Mouse (Mus musculus) midbrain, embryonic 14.5 days (tissue): ENCODE data around the gene Gys1. TPM values are rescaled to one million over a fixed set of nuclear protein-coding genes. Genes with fewer than 3 reads are reported as not detected.

Experiments used
- ATAC-seq: fragments of 200-750 bp; cut with Nextera tagmentation; 2 replicates; pipeline ENCODE4 v1.8.0; 2017; ENCODE audit warnings: moderate number of reproducible peaks, moderate library complexity; ENCODE audit not compliant: low FRiP score, low TSS enrichment
- DNase-seq: peaks from one replicate; pipeline ENCODE4 v3.0.0-alpha.2; 2015
- H3K27ac ChIP-seq: fragments of 300-500 bp; sonication (generic); replicated peaks from 2 replicates; pipeline ENCODE4 v1.5.1; 2014; ENCODE audit warnings: mild to moderate bottlenecking, low read depth, low read length, moderate library complexity
- H3K27me3 ChIP-seq: fragments of 300-500 bp; sonication (generic); 2 replicates; pipeline ENCODE4 v1.6.1; 2014; ENCODE audit warnings: low read length, control low read depth, mixed read lengths; ENCODE audit not compliant: control insufficient read depth, insufficient read depth
- H3K36me3 ChIP-seq: fragments of 300-500 bp; sonication (generic); 2 replicates; pipeline ENCODE4 v1.6.1; 2014; ENCODE audit warnings: low read length, control low read depth; ENCODE audit not compliant: control insufficient read depth, insufficient read depth
- H3K4me1 ChIP-seq: fragments of 300-500 bp; sonication (generic); 2 replicates; pipeline ENCODE4 v1.6.1; 2014; ENCODE audit warnings: mild to moderate bottlenecking, antibody characterized with exemption, low read length, control low read depth; ENCODE audit not compliant: control insufficient read depth, insufficient read depth
- H3K4me2 ChIP-seq: fragments of 300-500 bp; sonication (generic); 2 replicates; pipeline ENCODE4 v1.6.1; 2014; ENCODE audit warnings: mild to moderate bottlenecking, low read length, moderate library complexity
- H3K4me3 ChIP-seq: fragments of 300-500 bp; sonication (generic); replicated peaks from 2 replicates; pipeline ENCODE4 v1.5.1; 2014; ENCODE audit warnings: low read depth, low read length
- H3K9ac ChIP-seq: fragments of 300-500 bp; sonication (generic); replicated peaks from 2 replicates; pipeline ENCODE4 v1.6.1; 2014; ENCODE audit warnings: mild to moderate bottlenecking, low read length, moderate library complexity
- H3K9me3 ChIP-seq: fragments of 300-500 bp; sonication (generic); 2 replicates; pipeline ENCODE4 v1.6.1; 2016; ENCODE audit warnings: low read length, control low read depth, mixed read lengths; ENCODE audit not compliant: control insufficient read depth
- WGBS: fragments of 180-500 bp; shearing (Covaris S2); extraction: QIAGEN DNeasy Blood & Tissue Kit; methylation state at CpG from one replicate; pipeline ENCODE4 v1.1.7; 2014; 5-methylcytosine and 5-hydroxymethylcytosine counted together
- polyA plus RNA-seq: library from polyadenylated mRNA; unstranded; fragments of >200 nt; fragmentation: Nextera tagmentation; extraction: Ambion mirVana; gene quantifications from 2 replicates; pipeline ENCODE4 v1.2.1, GENCODE M21; 2014

The Gys1 gene
- polyA plus RNA-seq, 1 experiment from 2014 or later: 15.5 TPM

- peak; percentile 75 for DNase-seq
- Histone ChIP-seq H3K4me1 (0 out of 2 replicates have a peak, but pooled peaks cover 9% of the 10 kb centered on the region), H3K4me3 (peak within 1 kb of the TSS; percentile 34), H3K27ac (peak within 1 kb of the TSS; percentile 83), H3K4me2 (peak within 1 kb of the TSS; percentile 56), H3K9me3 (no peaks in the 10 kb centered on the region), H3K36me3 (peaks cover 14% of the 10 kb centered on the region), H3K9ac (peak within 1 kb of the TSS; percentile 57), H3K27me3 (no peaks in the 10 kb centered on the region)
- 8% methylated on average over 38 of the region's 38 CpGs for WGBS
- peak; percentile 59 for ATAC-seq
These were observed 53.9 kb downstream of the Gys1 start, which contains the start of gene Dhdh for GRCm38 (mm10) chr7:45488293-45489204. Gene Dhdh (minus strand): TSS chr7:45488805.

- no peak overlapping the region for H3K4me3 ChIP-seq
- ATAC-seq (no peak), DNase-seq (no peak)
- WGBS: 87% methylated on average over 7 of the region's 7 CpGs
- no peaks in the 10 kb centered on the region for H3K27me3 ChIP-seq
- H3K4me1 ChIP-seq: 0 out of 2 replicates have a peak, but pooled peaks cover 9% of the 10 kb centered on the region
- no peaks in the 10 kb centered on the region for H3K9me3 ChIP-seq
- H3K27ac ChIP-seq: 0 out of 2 replicates have a peak overlapping the region, but pooled peaks have one; percentile 83
- H3K36me3 ChIP-seq: peaks cover 24% of the 10 kb centered on the region
- no peak overlapping the region for H3K9ac ChIP-seq
- H3K4me2 ChIP-seq: no peak overlapping the region
These were observed 54.9 kb downstream of the Gys1 start for GRCm38 (mm10) chr7:45489578-45489977.

- Histone ChIP-seq H3K4me3 (no peak overlapping the region), H3K9me3 (no peaks in the 10 kb centered on the region), H3K4me1 (0 out of 2 replicates have a peak, but pooled peaks cover 9% of the 10 kb centered on the region), H3K4me2 (no peak overlapping the region), H3K27ac (no peak overlapping the region), H3K36me3 (peaks cover 36% of the 10 kb centered on the region), H3K27me3 (no peaks in the 10 kb centered on the region), H3K9ac (no peak overlapping the region)
- DNase-seq: peak; percentile 8
- 57% methylated on average over 9 of the region's 9 CpGs for WGBS
- no peak for ATAC-seq
These were observed 56.2 kb downstream of the Gys1 start for GRCm38 (mm10) chr7:45490822-45491221.

GRCm38 (mm10) chr7:45491264-45491663 is 56.6 kb downstream of the Gys1 start:
- H3K4me3 ChIP-seq: no peak overlapping the region
- H3K27ac ChIP-seq: no peak overlapping the region
- H3K9ac ChIP-seq: no peak overlapping the region
- DNase-seq (no peak), ATAC-seq (no peak)
- H3K4me1 ChIP-seq: 0 out of 2 replicates have a peak, but pooled peaks cover 9% of the 10 kb centered on the region
- H3K4me2 ChIP-seq: no peak overlapping the region
- no peaks in the 10 kb centered on the region for H3K27me3 ChIP-seq
- H3K36me3 ChIP-seq: peaks cover 39% of the 10 kb centered on the region
- WGBS: 27% methylated on average over 3 of the region's 3 CpGs
- H3K9me3 ChIP-seq: no peaks in the 10 kb centered on the region

- ATAC-seq (no peak), DNase-seq (no peak)
- Histone ChIP-seq H3K9ac (no peak overlapping the region), H3K9me3 (no peaks in the 10 kb centered on the region), H3K4me2 (no peak overlapping the region), H3K36me3 (peaks cover 50% of the 10 kb centered on the region), H3K4me3 (no peak overlapping the region), H3K4me1 (0 out of 2 replicates have a peak, but pooled peaks cover 9% of the 10 kb centered on the region), H3K27me3 (no peaks in the 10 kb centered on the region), H3K27ac (no peak overlapping the region)
- 97% methylated on average over 8 of the region's 8 CpGs for WGBS
These were observed 57.7 kb downstream of the Gys1 start for GRCm38 (mm10) chr7:45492225-45492844.

- ATAC-seq (no peak), DNase-seq (no peak)
- Histone ChIP-seq H3K4me3 (no peak overlapping the region), H3K36me3 (peaks cover 56% of the 10 kb centered on the region), H3K4me1 (0 out of 2 replicates have a peak, but pooled peaks cover 9% of the 10 kb centered on the region), H3K9ac (no peak overlapping the region), H3K9me3 (no peaks in the 10 kb centered on the region), H3K4me2 (no peak overlapping the region), H3K27me3 (no peaks in the 10 kb centered on the region), H3K27ac (no peak overlapping the region)
- WGBS: 92% methylated on average over 5 of the region's 5 CpGs
These were observed 58.3 kb downstream of the Gys1 start for GRCm38 (mm10) chr7:45492951-45493350.

- no peak for ATAC-seq
- no peaks in the 10 kb centered on the region for H3K4me1 ChIP-seq
- H3K9ac ChIP-seq: no peak overlapping the region
- no peaks in the 10 kb centered on the region for H3K27me3 ChIP-seq
- H3K36me3 ChIP-seq: peaks cover 71% of the 10 kb centered on the region
- H3K4me2 ChIP-seq: no peak overlapping the region
- no peak overlapping the region for H3K4me3 ChIP-seq
- WGBS: 79% methylated on average over 9 of the region's 9 CpGs
- H3K9me3 ChIP-seq: no peaks in the 10 kb centered on the region
- H3K27ac ChIP-seq: no peak overlapping the region
- no peak for DNase-seq
These were observed 59.9 kb downstream of the Gys1 start for GRCm38 (mm10) chr7:45494548-45494947.

- Histone ChIP-seq H3K27ac (no peak overlapping the region), H3K4me3 (no peak overlapping the region), H3K4me2 (no peak overlapping the region), H3K9me3 (no peaks in the 10 kb centered on the region), H3K4me1 (no peaks in the 10 kb centered on the region), H3K36me3 (peaks cover 84% of the 10 kb centered on the region), H3K27me3 (no peaks in the 10 kb centered on the region), H3K9ac (no peak overlapping the region)
- no peak for DNase-seq
- ATAC-seq: no peak
- WGBS: 96% methylated on average over 6 of the region's 6 CpGs
These were observed 63.8 kb downstream of the Gys1 start for GRCm38 (mm10) chr7:45498427-45498826.
